Mouse (Mus musculus): ENCODE data around the gene Elane. TPM values are rescaled to one million over a fixed set of nuclear protein-coding genes. Genes with fewer than 3 reads are reported as not detected.

The Elane gene
- total RNA-seq (2021): not detected

- DNase-seq: no peak
- intact Hi-C loops (cut with DNase I): no loop called here
Measured at GRCm38 (mm10) chr10:79886054-79886453, at the start of gene Elane. Gene Elane (plus strand): TSS chr10:79886247.

GRCm38 (mm10) chr10:79836918-79837317, 49.1 kb upstream of the Elane start:
- intact Hi-C loops (cut with DNase I): loop anchor here (10.0 kb wide), 1 partner anchor 88 kb away; the partner anchor contains the start of genes Arid3a and R3hdm4

GRCm38 (mm10) chr10:79838151-79838550, 47.9 kb upstream of the Elane start:
- intact Hi-C loops (cut with DNase I): loop anchor here (10.0 kb wide), 1 partner anchor 87 kb away; the partner anchor contains the start of genes Arid3a and R3hdm4
- DNase-seq: no peak

More at GRCm38 (mm10) chr10:79836918-79837317, 49.1 kb upstream of the Elane start:
- no peak for DNase-seq

GRCm38 (mm10) chr10:79840091-79840490, 46.0 kb upstream of the Elane start:
- DNase-seq: no peak
- intact Hi-C loops (cut with DNase I): no loop called here

GRCm38 (mm10) chr10:79840644-79841551, 45.1 kb upstream of the Elane start:
- DNase-seq: no peak
- intact Hi-C loops (cut with DNase I): no loop called here

GRCm38 (mm10) chr10:79842322-79842721, 43.7 kb upstream of the Elane start:
- no peak for DNase-seq
- intact Hi-C loops (cut with DNase I): no loop called here

- DNase-seq: peak; percentile 58
- intact Hi-C loops (cut with DNase I): no loop called here
Measured at GRCm38 (mm10) chr10:79843476-79843875, 42.6 kb upstream of the Elane start.

GRCm38 (mm10) chr10:79846553-79846952, 39.5 kb upstream of the Elane start:
- intact Hi-C loops (cut with DNase I): no loop called here
- no peak for DNase-seq

GRCm38 (mm10) chr10:79849941-79850628, 36.0 kb upstream of the Elane start:
- intact Hi-C loops (cut with DNase I): no loop called here
- no peak for DNase-seq

- intact Hi-C loops (cut with DNase I): no loop called here
Measured at GRCm38 (mm10) chr10:79851653-79852052, 34.4 kb upstream of the Elane start.

GRCm38 (mm10) chr10:79852107-79852789, 33.8 kb upstream of the Elane start:
- DNase-seq: no peak
- intact Hi-C loops (cut with DNase I): no loop called here

More at GRCm38 (mm10) chr10:79851653-79852052, 34.4 kb upstream of the Elane start:
- DNase-seq: no peak

GRCm38 (mm10) chr10:79852827-79853226, 33.2 kb upstream of the Elane start:
- intact Hi-C loops (cut with DNase I): no loop called here
- DNase-seq: no peak

GRCm38 (mm10) chr10:79853392-79853791, 32.7 kb upstream of the Elane start:
- intact Hi-C loops (cut with DNase I): no loop called here
- peak; percentile 99 for DNase-seq

GRCm38 (mm10) chr10:79853860-79854795, 31.9 kb upstream of the Elane start, which contains the start of gene Ptbp1:
Gene Ptbp1 (plus strand): TSS chr10:79854427.
- intact Hi-C loops (cut with DNase I): no loop called here
- peak; percentile 100 for DNase-seq

GRCm38 (mm10) chr10:79854801-79855541, 31.1 kb upstream of the Elane start:
- peak; percentile 79 for DNase-seq
- intact Hi-C loops (cut with DNase I): no loop called here

- intact Hi-C loops (cut with DNase I): no loop called here
- DNase-seq: peak; percentile 60
Measured at GRCm38 (mm10) chr10:79855558-79856184, 30.4 kb upstream of the Elane start.

GRCm38 (mm10) chr10:79856280-79856679, 29.8 kb upstream of the Elane start:
- no peak for DNase-seq
- intact Hi-C loops (cut with DNase I): no loop called here

- DNase-seq: no peak
- intact Hi-C loops (cut with DNase I): no loop called here
Measured at GRCm38 (mm10) chr10:79856704-79857451, 29.2 kb upstream of the Elane start.

All from left cerebral cortex, postnatal 4 days (tissue).